Mouse (Mus musculus) midbrain, embryonic 13.5 days (tissue): ENCODE data around the gene Aldh4a1. TPM values are rescaled to one million over a fixed set of nuclear protein-coding genes. Genes with fewer than 3 reads are reported as not detected.

Source experiments
- ATAC-seq: fragments of 200-750 bp; cut with Nextera tagmentation; 2 replicates; pipeline ENCODE4 v1.8.0; 2017; ENCODE audit warnings: mild to moderate bottlenecking, moderate TSS enrichment, moderate library complexity
- H3K27ac ChIP-seq: fragments of 300-500 bp; sonication (generic); 2 replicates; pipeline ENCODE4 v1.5.1; 2015; ENCODE audit warnings: inconsistent platforms, mild to moderate bottlenecking, moderate library complexity
- H3K27me3 ChIP-seq: fragments of 300-500 bp; sonication (generic); 2 replicates; pipeline ENCODE4 v1.6.1; 2015; ENCODE audit warnings: mild to moderate bottlenecking, inconsistent platforms
- H3K36me3 ChIP-seq: fragments of 300-500 bp; sonication (generic); 2 replicates; pipeline ENCODE4 v1.6.1; 2015; ENCODE audit warnings: mild to moderate bottlenecking, inconsistent platforms
- H3K4me1 ChIP-seq: fragments of 300-500 bp; sonication (generic); replicated peaks from 2 replicates; pipeline ENCODE4 v1.6.1; 2015; ENCODE audit warnings: inconsistent platforms
- H3K4me2 ChIP-seq: fragments of 300-500 bp; sonication (generic); replicated peaks from 2 replicates; pipeline ENCODE4 v1.6.1; 2015; ENCODE audit warnings: moderate library complexity, mild to moderate bottlenecking, inconsistent platforms
- H3K4me3 ChIP-seq: fragments of 300-500 bp; sonication (generic); replicated peaks from 2 replicates; pipeline ENCODE4 v1.5.1; 2015; ENCODE audit warnings: mild to moderate bottlenecking, inconsistent platforms
- H3K9ac ChIP-seq: fragments of 300-500 bp; sonication (generic); replicated peaks from 2 replicates; pipeline ENCODE4 v1.6.1; 2015; ENCODE audit warnings: mild to moderate bottlenecking, inconsistent platforms
- H3K9me3 ChIP-seq: fragments of 300-500 bp; sonication (generic); 2 replicates; pipeline ENCODE4 v1.6.1; 2016; ENCODE audit warnings: mild to moderate bottlenecking, inconsistent platforms
- WGBS: fragments of 180-500 bp; shearing (Covaris S2); methylation state at CpG from one replicate; pipeline ENCODE4 v1.1.7; 2015; 5-methylcytosine and 5-hydroxymethylcytosine counted together
- polyA plus RNA-seq: library from polyadenylated mRNA; unstranded; fragments of >200 nt; fragmentation: Nextera tagmentation; extraction: Ambion mirVana; gene quantifications from 2 replicates; pipeline ENCODE4 v1.2.1, GENCODE M21; 2015

Aldh4a1 gene
- polyA plus RNA-seq, 1 experiment from 2014 or later = 20.0 TPM

DNA sequence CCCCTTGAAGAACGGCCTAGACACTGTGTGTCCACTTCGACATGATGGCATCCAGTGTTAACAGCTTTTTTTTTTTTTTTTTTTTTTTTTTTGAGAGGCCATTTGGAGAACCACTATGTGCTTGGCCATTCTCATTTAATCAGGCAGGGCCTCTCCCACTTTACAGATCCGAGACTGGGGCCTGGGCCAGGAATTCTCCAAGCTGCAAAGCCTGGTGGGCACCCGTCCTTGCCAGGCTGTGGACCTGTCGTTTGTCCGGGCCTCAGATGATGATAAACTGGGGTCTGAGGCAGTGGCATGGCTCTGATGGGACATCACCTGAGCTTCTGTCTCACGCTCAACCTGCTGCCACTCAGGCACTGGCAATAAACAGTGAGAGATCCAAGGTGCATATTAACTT lies 29.8 kb upstream of the Aldh4a1 start:
- H3K4me2 ChIP-seq = no peak overlapping the region
- H3K27me3 ChIP-seq = 0 out of 2 replicates have a peak, but pooled peaks cover 3% of the 10 kb centered on the region
- no peaks in the 10 kb centered on the region for H3K9me3 ChIP-seq
- no peak overlapping the region for H3K27ac ChIP-seq
- peaks cover 42% of the 10 kb centered on the region for H3K4me1 ChIP-seq
- no peaks in the 10 kb centered on the region for H3K36me3 ChIP-seq
- H3K4me3 ChIP-seq = no peak overlapping the region
- WGBS = 87% methylated on average over 7 of the region's 7 CpGs
- H3K9ac ChIP-seq = no peak overlapping the region
- ATAC-seq = no peak

DNA sequence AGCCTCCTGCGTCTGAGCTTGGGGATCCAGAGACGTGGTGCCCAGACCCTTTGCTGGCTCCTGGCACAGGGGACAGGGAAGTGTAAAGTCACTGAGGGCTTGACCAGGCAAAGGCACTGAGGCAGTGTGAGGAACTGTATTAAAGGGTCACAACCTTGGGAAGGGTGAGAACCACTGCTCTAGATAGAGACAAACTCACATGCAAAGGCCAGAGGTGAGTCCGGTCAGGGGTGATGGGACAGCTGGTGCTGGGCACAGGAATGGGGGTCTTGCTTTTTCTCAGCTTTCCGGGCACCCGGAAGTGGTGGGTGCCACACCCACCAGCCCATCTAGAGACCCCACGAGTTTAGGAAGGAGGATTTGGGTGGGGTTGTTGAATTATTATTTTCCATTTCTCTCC lies 29.3 kb upstream of the Aldh4a1 start:
- H3K9me3 ChIP-seq = no peaks in the 10 kb centered on the region
- 0 out of 2 replicates have a peak, but pooled peaks cover 3% of the 10 kb centered on the region for H3K27me3 ChIP-seq
- H3K9ac ChIP-seq = no peak overlapping the region
- H3K36me3 ChIP-seq = no peaks in the 10 kb centered on the region
- no peak overlapping the region for H3K27ac ChIP-seq
- 79% methylated on average over 6 of the region's 6 CpGs for WGBS
- no peak overlapping the region for H3K4me3 ChIP-seq
- ATAC-seq = no peak
- peaks cover 46% of the 10 kb centered on the region for H3K4me1 ChIP-seq
- no peak overlapping the region for H3K4me2 ChIP-seq

DNA sequence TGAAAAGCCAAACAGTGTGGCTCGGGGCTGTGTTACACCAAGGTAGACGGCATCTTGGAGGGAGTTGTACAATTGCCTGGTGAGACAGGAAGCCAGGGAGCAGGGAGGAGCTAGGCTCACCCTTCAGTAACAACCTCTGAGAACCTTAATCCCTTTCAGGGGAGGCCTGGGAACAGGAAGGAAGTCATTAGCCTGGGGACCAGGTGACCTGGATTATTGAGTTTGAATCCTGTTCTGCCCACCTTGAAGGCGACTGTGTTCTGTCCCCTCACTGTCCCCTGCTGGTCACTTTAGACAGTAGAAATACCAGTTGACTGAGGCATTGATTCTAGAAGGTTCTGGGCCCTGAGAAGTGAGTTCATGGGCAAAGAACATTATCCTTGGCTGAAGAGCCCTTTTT lies 28.6 kb upstream of the Aldh4a1 start:
- no peak overlapping the region for H3K4me2 ChIP-seq
- H3K4me3 ChIP-seq = no peak overlapping the region
- H3K9me3 ChIP-seq = no peaks in the 10 kb centered on the region
- 60% methylated on average over 3 of the region's 3 CpGs for WGBS
- no peak for ATAC-seq
- peaks cover 53% of the 10 kb centered on the region for H3K4me1 ChIP-seq
- no peak overlapping the region for H3K9ac ChIP-seq
- H3K27ac ChIP-seq = no peak overlapping the region
- no peaks in the 10 kb centered on the region for H3K36me3 ChIP-seq
- 0 out of 2 replicates have a peak, but pooled peaks cover 3% of the 10 kb centered on the region for H3K27me3 ChIP-seq

DNA sequence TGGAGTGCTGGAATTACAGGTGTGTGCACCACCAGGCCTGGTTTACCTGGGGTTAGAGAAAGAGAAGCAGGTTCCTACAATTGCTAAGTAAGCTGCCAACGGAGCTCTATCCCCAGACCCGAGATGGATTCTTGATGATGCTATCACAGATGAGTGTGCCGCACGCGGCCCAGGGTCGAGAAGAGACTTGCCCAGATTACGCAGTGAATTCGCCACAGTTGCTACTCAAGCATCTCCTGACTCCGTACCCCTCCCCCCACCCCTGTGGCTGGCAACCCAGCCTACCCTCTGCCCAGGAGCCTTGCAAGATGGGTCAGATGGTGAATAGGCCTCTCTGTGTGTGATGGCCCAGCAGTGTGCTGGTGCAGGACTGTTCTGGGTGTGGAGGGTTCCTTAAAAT lies 26.0 kb upstream of the Aldh4a1 start:
- Histone ChIP-seq H3K4me2 (no peak overlapping the region), H3K9me3 (no peaks in the 10 kb centered on the region), H3K4me3 (no peak overlapping the region), H3K4me1 (peaks cover 58% of the 10 kb centered on the region), H3K9ac (no peak overlapping the region), H3K27ac (peak overlapping the region; percentile 30; the same call in 1 of the 2 replicates), H3K27me3 (0 out of 2 replicates have a peak, but pooled peaks cover 3% of the 10 kb centered on the region), H3K36me3 (no peaks in the 10 kb centered on the region)
- peak; percentile 41 for ATAC-seq
- WGBS = 14% methylated on average over 9 of the region's 9 CpGs

DNA sequence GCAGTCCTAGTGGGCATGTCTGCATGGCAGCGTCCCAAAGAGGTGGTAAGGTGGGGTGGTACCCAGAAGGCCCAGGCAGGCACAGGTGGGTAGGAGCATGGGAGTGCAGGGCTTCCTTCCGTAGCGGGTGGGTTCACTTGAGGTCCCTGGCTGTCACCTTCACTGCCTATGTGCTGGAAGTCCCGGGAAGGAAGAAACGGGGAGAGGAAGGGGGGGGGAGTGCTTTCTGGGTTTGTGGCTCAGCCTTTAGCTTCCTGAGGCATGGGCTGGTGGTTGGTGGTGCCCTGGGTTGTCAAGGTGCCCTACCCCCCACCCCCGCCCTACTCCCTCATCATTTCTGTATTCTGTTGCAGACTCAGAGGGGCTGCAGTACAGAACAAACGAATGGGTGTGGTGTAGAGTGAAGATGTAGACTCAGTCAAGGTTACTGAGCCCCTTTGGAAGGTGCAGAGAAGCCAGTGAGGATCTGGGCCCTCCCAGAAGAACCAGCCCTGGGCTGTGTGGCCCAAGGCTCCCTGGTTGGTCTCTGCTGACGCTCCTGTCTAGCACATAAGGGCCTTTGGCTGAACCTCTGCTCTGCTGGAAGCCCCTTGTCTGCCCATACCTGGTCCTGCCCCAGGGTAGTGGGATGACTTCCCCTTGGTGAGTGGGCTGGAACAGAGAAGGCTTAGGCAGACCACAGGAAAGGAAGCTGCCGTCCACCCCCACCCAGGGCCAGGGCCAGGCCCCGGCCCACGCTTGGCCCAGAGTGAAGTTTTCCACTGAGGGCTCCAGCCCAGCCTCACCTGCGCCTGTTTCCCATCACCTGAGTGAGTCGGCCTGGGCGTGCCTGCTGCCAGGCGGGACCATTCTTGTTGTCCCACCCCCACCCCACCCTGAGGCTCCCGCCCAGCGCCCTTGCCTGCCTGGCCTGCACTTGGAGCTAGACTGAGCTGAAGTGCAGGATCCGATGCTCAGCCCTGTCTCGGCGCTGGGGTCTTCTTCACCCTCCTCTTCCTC lies 25.1 kb upstream of the Aldh4a1 start:
- Histone ChIP-seq H3K9ac (no peak overlapping the region), H3K36me3 (no peaks in the 10 kb centered on the region), H3K4me2 (no peak overlapping the region), H3K4me3 (no peak overlapping the region), H3K27me3 (0 out of 2 replicates have a peak, but pooled peaks cover 3% of the 10 kb centered on the region), H3K4me1 (peaks cover 66% of the 10 kb centered on the region), H3K27ac (peak overlapping the region; percentile 30; the same call in 1 of the 2 replicates), H3K9me3 (no peaks in the 10 kb centered on the region)
- 66% methylated on average over 19 of the region's 20 CpGs for WGBS
- peak; percentile 18; the same call in 1 of the 2 replicates for ATAC-seq

DNA sequence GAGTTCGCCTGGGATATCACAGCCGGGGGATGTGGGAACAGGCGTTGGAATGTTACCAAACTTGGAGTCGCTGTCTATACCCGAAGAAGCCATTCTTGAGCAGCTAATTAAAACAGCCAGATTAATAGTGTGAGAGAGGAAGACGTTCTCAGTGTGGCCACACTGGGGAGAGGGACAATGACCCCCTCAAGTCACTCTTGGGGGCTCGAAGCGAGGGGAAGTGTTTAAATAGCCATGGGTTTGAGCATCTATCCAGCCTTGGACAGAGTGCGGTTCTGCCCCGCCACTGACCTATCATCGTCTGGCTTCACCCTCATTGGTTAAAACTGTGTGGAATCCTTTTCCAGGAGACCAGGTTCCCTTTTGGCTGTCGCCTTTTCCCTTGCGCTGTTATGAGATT lies 24.3 kb upstream of the Aldh4a1 start:
- Histone ChIP-seq H3K27me3 (0 out of 2 replicates have a peak, but pooled peaks cover 3% of the 10 kb centered on the region), H3K9me3 (no peaks in the 10 kb centered on the region), H3K4me1 (peaks cover 66% of the 10 kb centered on the region), H3K27ac (peak overlapping the region; percentile 86), H3K4me2 (peak overlapping the region; percentile 48), H3K4me3 (no peak overlapping the region), H3K9ac (peak overlapping the region; percentile 37; the same call in 1 of the 2 replicates), H3K36me3 (no peaks in the 10 kb centered on the region)
- no peak for ATAC-seq
- 37% methylated on average over 13 of the region's 13 CpGs for WGBS

DNA sequence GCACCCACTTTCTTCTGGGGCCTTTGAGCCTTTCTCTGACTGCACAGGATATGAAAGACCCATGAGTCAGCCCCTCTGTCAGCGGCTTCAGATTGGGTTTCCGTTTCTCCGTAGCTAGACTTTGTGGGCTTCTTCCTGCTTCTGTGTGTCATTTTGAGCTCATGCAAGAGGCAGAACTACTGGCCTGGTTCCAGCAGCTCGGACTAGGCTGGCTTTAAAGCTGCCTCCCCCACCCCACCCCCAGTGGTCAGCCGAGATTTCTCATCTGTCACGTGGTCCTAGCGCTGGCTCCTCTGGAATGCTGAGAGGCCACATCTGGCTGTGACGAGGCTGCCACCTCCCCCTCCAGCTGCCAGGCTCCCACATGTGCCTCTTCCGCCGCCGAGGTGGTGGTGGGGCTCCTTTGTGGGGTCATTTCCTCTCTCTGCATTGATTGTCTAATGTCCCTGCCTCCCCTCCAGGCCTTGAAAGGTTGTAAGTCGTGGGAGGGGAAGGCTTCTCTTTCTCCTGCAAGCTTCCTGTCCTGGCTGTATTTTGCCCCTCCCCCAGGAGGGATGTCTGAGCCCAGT lies 23.6 kb upstream of the Aldh4a1 start:
- H3K27ac ChIP-seq = peak overlapping the region; percentile 86
- H3K36me3 ChIP-seq = no peaks in the 10 kb centered on the region
- WGBS = 1% methylated on average over 12 of the region's 12 CpGs
- H3K4me1 ChIP-seq = peaks cover 66% of the 10 kb centered on the region
- peak overlapping the region; percentile 37 for H3K9ac ChIP-seq
- H3K27me3 ChIP-seq = 0 out of 2 replicates have a peak, but pooled peaks cover 3% of the 10 kb centered on the region
- peak; percentile 29 for ATAC-seq
- no peaks in the 10 kb centered on the region for H3K9me3 ChIP-seq
- H3K4me3 ChIP-seq = peak overlapping the region; percentile 11; the same call in 1 of the 2 replicates
- H3K4me2 ChIP-seq = peak overlapping the region; percentile 48

DNA sequence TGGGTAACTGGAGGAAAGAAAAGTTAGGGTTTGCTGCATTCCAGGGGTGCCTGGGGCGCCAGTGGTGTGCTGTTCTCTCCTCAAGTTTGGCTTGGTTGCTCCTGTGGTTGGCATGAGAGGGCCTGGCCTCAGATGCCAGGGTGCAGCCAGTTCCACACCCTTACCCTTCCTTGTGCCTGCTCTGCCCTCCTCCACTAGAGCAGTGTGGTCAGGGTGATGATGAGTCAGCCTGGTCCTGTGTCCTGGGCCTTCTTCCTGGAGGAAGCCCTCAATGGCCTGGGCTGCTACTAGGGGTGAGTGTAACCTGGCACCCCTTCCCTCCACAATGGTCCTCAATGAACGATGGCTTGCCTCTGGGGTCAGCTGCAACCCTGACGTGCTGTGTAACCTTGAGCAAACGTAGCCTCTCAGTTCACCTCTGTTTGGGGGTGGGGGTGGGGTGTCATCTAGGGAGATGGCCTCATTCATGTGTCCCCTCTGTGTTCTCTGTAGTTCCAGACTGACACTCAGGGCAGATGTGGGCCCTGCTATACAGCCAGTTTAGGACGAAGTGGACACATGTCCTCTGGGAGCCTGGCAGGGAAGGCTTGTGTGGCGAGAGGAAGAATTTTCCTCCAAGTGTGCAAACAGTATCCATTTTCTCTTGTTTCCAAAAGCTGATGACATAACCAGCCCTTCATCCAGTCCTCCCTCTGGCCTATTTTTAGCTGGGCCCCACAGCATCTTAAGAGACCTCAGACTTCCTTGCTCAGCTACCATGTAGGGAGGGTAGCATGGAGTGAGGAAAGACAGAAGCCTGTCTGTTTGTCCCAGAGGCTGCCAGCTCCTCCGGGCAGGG lies 20.9 kb upstream of the Aldh4a1 start:
- peaks cover 50% of the 10 kb centered on the region for H3K4me1 ChIP-seq
- ATAC-seq = no peak
- H3K27ac ChIP-seq = no peak overlapping the region
- H3K4me3 ChIP-seq = no peak overlapping the region
- no peak overlapping the region for H3K9ac ChIP-seq
- no peaks in the 10 kb centered on the region for H3K9me3 ChIP-seq
- WGBS = 76% methylated on average over 7 of the region's 7 CpGs
- peaks cover 13% of the 10 kb centered on the region; the same call in 1 of the 2 replicates for H3K36me3 ChIP-seq
- no peak overlapping the region for H3K4me2 ChIP-seq
- no peaks in the 10 kb centered on the region for H3K27me3 ChIP-seq

DNA sequence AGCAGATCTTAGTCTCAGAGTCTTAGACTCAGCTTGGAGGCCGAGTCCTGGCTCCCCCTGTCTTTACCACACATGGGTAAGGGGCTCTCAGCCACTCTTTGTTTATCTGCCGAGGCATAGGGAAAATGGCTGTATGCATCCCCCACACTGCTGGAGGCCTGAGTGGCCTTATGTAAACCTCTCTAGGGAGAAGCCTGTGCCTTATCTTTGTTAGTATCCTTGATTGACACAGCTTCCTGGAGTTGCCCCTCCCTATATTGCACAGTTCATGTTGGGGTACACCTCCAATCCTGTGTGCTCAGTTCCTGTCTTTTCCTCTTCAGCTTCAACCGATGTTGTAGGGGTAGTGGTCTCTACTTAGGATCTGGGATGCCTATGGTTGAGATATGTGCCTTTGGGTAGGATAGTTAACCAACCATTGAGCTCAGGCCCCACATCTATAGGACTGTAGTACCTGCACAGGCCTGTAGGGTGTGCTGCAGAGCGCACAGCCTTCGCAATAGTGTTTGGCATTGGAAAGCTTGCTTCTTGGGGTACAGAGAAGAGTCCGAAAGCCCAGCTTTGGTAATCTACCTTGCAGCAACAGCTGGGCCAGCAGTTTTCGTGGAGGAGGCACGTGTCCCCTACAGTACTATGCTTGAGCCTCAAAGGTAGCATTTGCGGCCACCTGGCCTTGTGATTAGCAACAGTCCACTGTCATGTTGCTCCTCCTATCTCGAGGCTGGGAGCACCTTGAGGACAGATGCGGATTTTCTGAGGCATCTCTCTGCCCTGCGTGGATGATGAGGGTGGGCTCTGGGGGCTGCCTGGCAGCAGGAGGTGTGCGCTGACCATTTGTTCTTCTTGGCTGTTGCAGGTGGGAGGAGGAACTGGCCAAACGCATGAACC lies 20.1 kb upstream of the Aldh4a1 start, which contains the start of gene Gm21969:
Gene Gm21969 (plus strand): TSS at position 830 of the 888 bp plus-strand sequence.
- Histone ChIP-seq H3K36me3 (peaks cover 18% of the 10 kb centered on the region; the same call in 1 of the 2 replicates), H3K27me3 (no peaks in the 10 kb centered on the region), H3K4me2 (no peak within 1 kb of the TSS), H3K4me3 (no peak within 1 kb of the TSS), H3K27ac (no peak within 1 kb of the TSS), H3K9me3 (no peaks in the 10 kb centered on the region), H3K9ac (no peak within 1 kb of the TSS), H3K4me1 (peaks cover 41% of the 10 kb centered on the region)
- 52% methylated on average over 14 of the region's 14 CpGs for WGBS
- ATAC-seq = no peak

DNA sequence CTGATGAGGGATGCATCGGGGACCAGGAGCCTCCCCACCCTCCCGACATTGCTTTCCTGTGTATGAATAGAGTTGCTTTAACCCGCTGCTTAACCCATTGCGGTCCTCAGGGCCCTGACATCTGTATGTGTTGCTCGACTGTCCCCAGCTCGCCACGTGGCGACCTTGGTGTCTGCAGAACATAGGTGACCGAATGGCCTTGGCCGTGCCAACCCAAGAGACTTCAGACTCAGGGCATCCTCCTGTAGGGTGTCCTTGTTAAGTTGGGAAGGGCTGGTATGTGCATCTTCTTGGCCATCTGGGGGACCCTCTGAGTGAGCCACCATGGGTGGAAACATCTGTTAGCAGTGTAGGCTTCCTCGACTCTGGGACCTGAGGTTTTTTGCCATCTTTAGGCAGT lies 17.4 kb upstream of the Aldh4a1 start:
- 84% methylated on average over 11 of the region's 11 CpGs for WGBS
- no peak overlapping the region for H3K4me2 ChIP-seq
- no peak overlapping the region for H3K4me3 ChIP-seq

More for the DNA sequence above, 17.4 kb upstream of the Aldh4a1 start:
- no peak overlapping the region for H3K9ac ChIP-seq
- peaks cover 22% of the 10 kb centered on the region; the same call in 1 of the 2 replicates for H3K36me3 ChIP-seq
- H3K27me3 ChIP-seq = no peaks in the 10 kb centered on the region
- ATAC-seq = no peak
- H3K27ac ChIP-seq = no peak overlapping the region
- H3K9me3 ChIP-seq = no peaks in the 10 kb centered on the region
- peaks cover 20% of the 10 kb centered on the region for H3K4me1 ChIP-seq
